Mouse (Mus musculus) lung, embryonic 15.5 days (tissue): ENCODE measurements around the gene Psg16. TPM values are rescaled to one million over a fixed set of nuclear protein-coding genes. Genes with fewer than 3 reads are reported as not detected.

Experiments used
- ATAC-seq: fragments of 200-750 bp; cut with Nextera tagmentation; 2 replicates; pipeline ENCODE4 v1.8.0; 2017; ENCODE audit warnings: moderate number of reproducible peaks, borderline replicate concordance; ENCODE audit not compliant: low FRiP score, low TSS enrichment; ENCODE audit errors: extremely low read depth
- H3K27ac ChIP-seq: fragments of 300-500 bp; sonication (generic); 2 replicates; pipeline ENCODE4 v1.5.1; 2015; ENCODE audit warnings: moderate library complexity, mild to moderate bottlenecking, inconsistent platforms
- H3K27me3 ChIP-seq: fragments of 300-500 bp; sonication (generic); 2 replicates; pipeline ENCODE4 v1.6.1; 2015; ENCODE audit warnings: inconsistent platforms
- H3K36me3 ChIP-seq: fragments of 300-500 bp; sonication (generic); 2 replicates; pipeline ENCODE4 v1.6.1; 2015; ENCODE audit warnings: inconsistent platforms
- H3K4me1 ChIP-seq: fragments of 300-500 bp; sonication (generic); 2 replicates; pipeline ENCODE4 v1.6.1; 2015; ENCODE audit warnings: inconsistent platforms
- H3K4me2 ChIP-seq: fragments of 300-500 bp; sonication (generic); 2 replicates; pipeline ENCODE4 v1.6.1; 2015; ENCODE audit warnings: inconsistent platforms, mild to moderate bottlenecking, moderate library complexity
- H3K4me3 ChIP-seq: fragments of 300-500 bp; sonication (generic); 2 replicates; pipeline ENCODE4 v1.5.1; 2015; ENCODE audit warnings: mild to moderate bottlenecking, inconsistent platforms
- H3K9ac ChIP-seq: fragments of 300-500 bp; sonication (generic); 2 replicates; pipeline ENCODE4 v1.6.1; 2015; ENCODE audit warnings: inconsistent platforms
- H3K9me3 ChIP-seq: fragments of 300-500 bp; sonication (generic); 2 replicates; pipeline ENCODE4 v1.6.1; 2016; ENCODE audit warnings: inconsistent platforms
- WGBS: fragments of 180-500 bp; shearing (Covaris S2); methylation state at CpG from one replicate; pipeline ENCODE4 v1.1.7; 2015; 5-methylcytosine and 5-hydroxymethylcytosine counted together
- polyA plus RNA-seq: library from polyadenylated mRNA; unstranded; fragments of >200 nt; fragmentation: Nextera tagmentation; extraction: Ambion mirVana; gene quantifications from 2 replicates; pipeline ENCODE4 v1.2.1, GENCODE M21; 2015

The Psg16 gene
- polyA plus RNA-seq, 1 experiment from 2014 or later: 0.19 TPM

DNA sequence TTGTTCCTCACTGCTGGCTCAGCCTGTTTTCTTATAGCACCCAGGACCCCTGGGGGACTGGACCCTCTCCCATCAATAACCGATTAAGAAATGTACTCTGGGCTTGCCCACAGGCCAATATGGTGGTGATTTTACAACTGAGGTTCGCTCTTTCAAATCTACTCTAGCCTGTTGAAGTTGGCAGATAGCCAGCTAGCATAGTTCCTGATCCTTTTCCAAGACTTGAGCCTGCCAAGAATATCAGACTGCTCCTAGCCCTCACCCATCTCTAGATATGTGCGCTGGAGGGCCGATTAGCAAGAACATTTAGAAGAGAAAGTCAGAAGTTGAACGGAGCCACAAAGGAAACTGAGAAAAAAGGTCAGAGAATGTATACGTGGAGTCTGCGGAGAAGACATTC lies 85.2 kb downstream of the Psg16 start:
- WGBS: 65% methylated on average over 7 of the region's 7 CpGs
- no peaks in the 10 kb centered on the region for H3K4me1 ChIP-seq
- no peak for ATAC-seq
- no peaks in the 10 kb centered on the region for H3K9me3 ChIP-seq
- H3K4me2 ChIP-seq: no peak overlapping the region
- H3K4me3 ChIP-seq: no peak overlapping the region
- H3K36me3 ChIP-seq: no peaks in the 10 kb centered on the region
- no peak overlapping the region for H3K9ac ChIP-seq
- no peaks in the 10 kb centered on the region for H3K27me3 ChIP-seq
- no peak overlapping the region for H3K27ac ChIP-seq

GRCm38 (mm10) chr7:17171827-17172226 lies 98.0 kb downstream of the Psg16 start:
- Histone ChIP-seq H3K4me1 (no peaks in the 10 kb centered on the region), H3K4me3 (no peak overlapping the region), H3K27me3 (no peaks in the 10 kb centered on the region), H3K27ac (no peak overlapping the region), H3K9me3 (no peaks in the 10 kb centered on the region), H3K4me2 (no peak overlapping the region), H3K36me3 (no peaks in the 10 kb centered on the region), H3K9ac (no peak overlapping the region)
- 83% methylated on average over 4 of the region's 4 CpGs for WGBS
- ATAC-seq: no peak

Other genes with a start within 250 kb of the Psg16 start
- gene Prkd2, start 231.1 kb upstream of the Psg16 start, polyA plus RNA-seq: 18.9 and 19.7 TPM in 2 replicates
- gene Dact3, start 198.7 kb upstream of the Psg16 start, polyA plus RNA-seq: 3.5 and 3.7 TPM in 2 replicates
- 11.2 and 12.0 TPM in 2 replicates for gene Gng8, start 182.3 kb upstream of the Psg16 start, polyA plus RNA-seq
- 2.0 and 2.4 TPM in 2 replicates for gene Ptgir, start 167.6 kb upstream of the Psg16 start, polyA plus RNA-seq
- 101 and 104 TPM in 2 replicates for gene Calm3, start 149.9 kb upstream of the Psg16 start, polyA plus RNA-seq
- 6.2 and 6.6 TPM in 2 replicates for gene Pnmal2, start 129.4 kb upstream of the Psg16 start, polyA plus RNA-seq
- 0.11 and 0.36 TPM in 2 replicates for gene Pnmal1, start 114.4 kb upstream of the Psg16 start, polyA plus RNA-seq
- gene Gm42372, start 91.0 kb upstream of the Psg16 start, polyA plus RNA-seq: 0.16 and 0.17 TPM in 2 replicates
- 34.9 and 35.9 TPM in 2 replicates for gene Ccdc8, start 81.3 kb upstream of the Psg16 start, polyA plus RNA-seq
- 107 and 110 TPM in 2 replicates for gene Ppp5c, start 46.1 kb upstream of the Psg16 start, polyA plus RNA-seq
- 37.6 and 41.5 TPM in 2 replicates for gene Hif3a, start 11.6 kb upstream of the Psg16 start, polyA plus RNA-seq
- not detected in 2 replicates for gene Ceacam3, start 76.2 kb downstream of the Psg16 start, polyA plus RNA-seq
- not detected in 2 replicates for gene Psg29, start 129.4 kb downstream of the Psg16 start, polyA plus RNA-seq